Mouse (Mus musculus): ENCODE data around the gene Tnfsf9. TPM values are rescaled to one million over a fixed set of nuclear protein-coding genes. Genes with fewer than 3 reads are reported as not detected.
"Not testable (repeated sequence)": the region's sequence is repeated elsewhere in the genome, so short reads cannot be mapped to it uniquely, and the experiment has no call there.

Gene Tnfsf9
- total and polyA plus RNA-seq, 2 experiments from 2014 or later: 4.7 to 8.1 TPM

DNA sequence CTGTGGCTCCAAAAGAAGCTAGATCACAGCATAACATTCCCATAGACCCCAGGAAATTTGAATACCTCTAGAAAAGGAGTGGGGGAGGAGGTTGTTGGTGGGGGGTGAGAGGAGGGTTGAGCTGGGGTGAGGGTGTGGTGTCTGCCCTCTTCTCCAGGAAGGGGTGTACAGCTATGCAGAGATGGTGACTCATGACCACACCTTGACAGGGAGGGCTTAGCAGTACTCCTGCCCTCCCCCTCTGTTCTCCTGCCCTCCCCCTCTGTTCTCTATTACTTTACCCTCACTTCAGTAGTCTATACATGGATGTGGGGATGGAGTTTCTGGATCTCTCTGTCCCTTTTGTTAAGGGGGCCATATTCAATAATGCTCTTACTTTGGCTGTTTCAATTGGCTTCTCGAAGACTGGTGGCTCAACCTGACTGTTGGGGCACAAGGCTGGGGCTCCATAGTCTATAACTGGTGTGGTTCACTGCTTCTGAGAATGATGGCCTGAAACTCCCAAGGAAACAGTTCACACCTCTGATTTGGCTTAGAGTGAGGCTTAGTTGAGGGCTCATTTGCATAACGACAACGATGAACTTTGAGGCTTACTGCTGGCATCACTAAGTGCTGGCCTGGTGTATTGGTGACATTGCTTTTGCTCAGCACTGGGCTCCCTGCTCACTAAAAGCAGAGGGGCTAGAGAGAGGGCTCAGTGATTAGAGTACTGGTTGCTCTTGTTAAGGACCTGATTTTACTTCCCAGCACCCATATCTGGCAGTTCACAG is 20.9 kb downstream of the Tnfsf9 start:
- TF ChIP-seq CTCF (IDR thresholded peaks at IDR 0.05; ENCODE audit: low read depth): no peak
- Histone ChIP-seq H3K4me3 (ENCODE audit: low read length) (no peak overlapping the region), H3K9ac (replicated peaks; ENCODE audit: low read length) (no peak overlapping the region), H3K27me3 (ENCODE audit: insufficient read depth, low read length) (no peaks in the 10 kb centered on the region), H3K4me2 (ENCODE audit: low read depth, low read length) (no peak overlapping the region), H3K4me1 (ENCODE audit: insufficient read depth, low read length) (no peaks in the 10 kb centered on the region), H3K9me3 (ENCODE audit: low read length) (no peaks in the 10 kb centered on the region), H3K36me3 (ENCODE audit: insufficient read depth, low read length) (no peaks in the 10 kb centered on the region), H3K27ac (no peak overlapping the region)
- ATAC-seq (no peak), DNase-seq (ENCODE audit: low spot score) (no peak)
- WGBS: 66% methylated on average over 3 of the region's 3 CpGs

DNA sequence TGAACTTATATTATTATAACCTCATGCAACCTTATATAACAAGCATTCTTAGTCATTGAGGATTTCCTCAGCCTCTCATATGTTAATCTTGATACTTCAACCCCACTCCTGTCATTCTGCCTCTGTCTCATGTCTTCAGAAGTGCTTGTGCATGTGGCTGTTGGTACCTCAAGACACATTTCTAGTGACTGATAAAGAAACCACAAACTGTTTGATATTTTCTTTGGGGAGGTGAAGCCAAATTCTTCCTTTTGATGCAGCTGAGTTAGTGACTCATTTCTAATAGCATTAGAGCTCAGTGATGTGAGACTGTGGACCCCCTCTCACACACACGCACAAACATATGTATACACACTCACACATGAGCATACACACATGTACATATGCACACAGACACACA is 26.7 kb downstream of the Tnfsf9 start:
- H3K9ac ChIP-seq (replicated peaks; ENCODE audit: low read length): no peak overlapping the region
- no peaks in the 10 kb centered on the region for H3K9me3 ChIP-seq (ENCODE audit: low read length)
- H3K4me3 ChIP-seq (ENCODE audit: low read length): no peak overlapping the region
- TF ChIP-seq CTCF (IDR thresholded peaks at IDR 0.05; ENCODE audit: low read depth): no peak
- H3K27ac ChIP-seq: no peak overlapping the region
- 93% methylated on average over 1 of the region's 1 CpGs for WGBS
- H3K4me1 ChIP-seq (ENCODE audit: insufficient read depth, low read length): no peaks in the 10 kb centered on the region
- no peak overlapping the region for H3K4me2 ChIP-seq (ENCODE audit: low read depth, low read length)
- H3K27me3 ChIP-seq (ENCODE audit: insufficient read depth, low read length): no peaks in the 10 kb centered on the region
- no peaks in the 10 kb centered on the region for H3K36me3 ChIP-seq (ENCODE audit: insufficient read depth, low read length)
- no peak for ATAC-seq
- no peak for DNase-seq (ENCODE audit: low spot score)

DNA sequence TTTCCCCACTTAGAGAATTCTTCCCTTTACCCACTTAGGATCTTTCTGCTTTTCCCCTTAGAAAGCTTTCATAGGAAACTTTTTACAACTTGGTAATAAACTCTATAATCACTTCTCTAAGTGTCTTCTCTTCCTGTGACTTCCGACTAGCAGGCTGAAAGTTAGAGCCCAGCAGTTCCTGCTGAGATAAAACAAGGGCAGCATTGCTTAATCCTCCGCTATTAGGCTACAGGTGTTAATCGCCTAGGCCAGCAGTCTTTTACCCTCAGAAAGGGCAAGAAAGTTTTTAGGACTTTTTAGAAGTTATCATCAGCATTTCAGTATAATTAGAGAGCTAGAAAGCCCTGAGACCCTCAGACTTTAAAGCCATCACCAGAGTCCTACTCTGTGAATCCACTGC is 28.9 kb downstream of the Tnfsf9 start:
- H3K4me3 ChIP-seq (ENCODE audit: low read length); DNase-seq (ENCODE audit: low spot score); H3K27ac ChIP-seq; H3K36me3 ChIP-seq (ENCODE audit: insufficient read depth, low read length); ATAC-seq; H3K4me1 ChIP-seq (ENCODE audit: insufficient read depth, low read length); H3K9me3 ChIP-seq (ENCODE audit: low read length); H3K4me2 ChIP-seq (ENCODE audit: low read depth, low read length); H3K9ac ChIP-seq (replicated peaks; ENCODE audit: low read length); H3K27me3 ChIP-seq (ENCODE audit: insufficient read depth, low read length): not testable (repeated sequence)
- WGBS: 21% methylated on average over 3 of the region's 3 CpGs

DNA sequence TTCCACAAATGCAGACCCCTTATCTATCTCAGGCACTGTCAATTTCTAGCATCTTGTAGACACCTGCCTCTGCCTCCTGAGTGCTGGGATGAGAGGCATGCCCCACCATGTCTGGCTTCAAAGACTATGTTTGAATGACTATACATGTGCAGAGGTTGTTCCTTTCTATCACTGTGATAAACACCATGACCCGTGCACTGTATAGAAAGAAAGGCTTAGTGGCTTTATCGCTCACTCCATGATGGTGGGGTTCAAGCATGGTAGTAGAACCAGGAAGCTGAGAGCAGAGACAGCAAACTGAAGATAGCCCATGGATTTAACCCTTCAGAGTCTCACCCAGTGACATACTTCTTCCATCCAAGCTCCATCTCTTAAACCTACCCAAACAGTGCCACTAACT is 29.6 kb downstream of the Tnfsf9 start:
- no peaks in the 10 kb centered on the region for H3K36me3 ChIP-seq (ENCODE audit: insufficient read depth, low read length)
- H3K4me1 ChIP-seq (ENCODE audit: insufficient read depth, low read length): no peaks in the 10 kb centered on the region
- ATAC-seq: no peak
- H3K4me2 ChIP-seq (ENCODE audit: low read depth, low read length): no peak overlapping the region
- DNase-seq (ENCODE audit: low spot score): no peak
- H3K27ac ChIP-seq: no peak overlapping the region
- no peak for TF ChIP-seq CTCF (IDR thresholded peaks at IDR 0.05; ENCODE audit: low read depth)
- no peaks in the 10 kb centered on the region for H3K9me3 ChIP-seq (ENCODE audit: low read length)
- H3K27me3 ChIP-seq (ENCODE audit: insufficient read depth, low read length): no peaks in the 10 kb centered on the region
- no peak overlapping the region for H3K4me3 ChIP-seq (ENCODE audit: low read length)
- no peak overlapping the region for H3K9ac ChIP-seq (replicated peaks; ENCODE audit: low read length)
- 88% methylated on average over 2 of the region's 2 CpGs for WGBS

DNA sequence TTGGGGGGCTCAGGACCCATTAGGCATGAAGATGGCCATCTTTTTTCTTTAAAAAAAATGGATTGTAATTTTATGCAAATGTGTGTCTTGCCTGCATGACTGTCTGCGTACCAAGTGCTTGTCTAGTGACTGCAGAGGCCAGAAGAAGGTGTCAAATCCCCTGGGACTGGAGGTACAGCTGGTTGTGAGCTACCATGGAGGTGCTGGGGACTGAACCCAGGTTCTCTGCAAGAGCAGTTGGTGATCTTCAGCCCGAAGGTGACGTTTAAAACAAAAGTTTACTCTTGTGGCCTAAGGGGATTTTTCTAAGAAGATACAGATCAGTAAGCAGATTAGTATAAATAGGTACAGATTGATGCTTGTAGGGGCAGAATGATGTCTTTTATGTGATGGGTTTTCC is 30.5 kb downstream of the Tnfsf9 start:
- H3K4me1 ChIP-seq (ENCODE audit: insufficient read depth, low read length): no peaks in the 10 kb centered on the region
- 85% methylated on average over 3 of the region's 3 CpGs for WGBS
- H3K27me3 ChIP-seq (ENCODE audit: insufficient read depth, low read length): no peaks in the 10 kb centered on the region
- H3K9me3 ChIP-seq (ENCODE audit: low read length): no peaks in the 10 kb centered on the region
- no peak overlapping the region for H3K27ac ChIP-seq
- no peak for TF ChIP-seq CTCF (IDR thresholded peaks at IDR 0.05; ENCODE audit: low read depth)
- no peak overlapping the region for H3K9ac ChIP-seq (replicated peaks; ENCODE audit: low read length)
- DNase-seq (ENCODE audit: low spot score) (no peak), ATAC-seq (no peak)
- no peak overlapping the region for H3K4me3 ChIP-seq (ENCODE audit: low read length)
- no peaks in the 10 kb centered on the region for H3K36me3 ChIP-seq (ENCODE audit: insufficient read depth, low read length)
- H3K4me2 ChIP-seq (ENCODE audit: low read depth, low read length): no peak overlapping the region

DNA sequence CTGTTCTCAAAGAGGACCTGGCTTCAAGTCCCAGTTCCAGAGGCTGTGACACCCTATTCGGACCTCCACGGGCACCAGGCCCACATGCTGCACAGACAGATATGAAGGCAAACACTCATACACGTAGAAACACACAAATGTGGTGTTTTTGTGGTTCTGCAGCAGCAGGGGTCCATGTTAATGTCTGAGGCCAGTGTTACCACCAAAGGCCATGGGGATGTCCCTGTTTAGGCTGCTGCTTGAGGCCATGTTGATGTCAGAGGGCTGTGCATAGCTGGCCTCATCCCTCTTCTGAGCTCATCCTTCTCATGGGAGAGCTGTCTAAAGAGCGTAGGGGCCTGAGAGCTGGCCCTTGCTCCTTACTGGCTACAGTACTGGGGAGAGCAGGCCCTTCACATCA is 33.6 kb downstream of the Tnfsf9 start:
- ATAC-seq (no peak), DNase-seq (ENCODE audit: low spot score) (no peak)
- Histone ChIP-seq H3K36me3 (ENCODE audit: insufficient read depth, low read length) (no peaks in the 10 kb centered on the region), H3K27me3 (ENCODE audit: insufficient read depth, low read length) (no peaks in the 10 kb centered on the region), H3K4me1 (ENCODE audit: insufficient read depth, low read length) (no peaks in the 10 kb centered on the region), H3K27ac (no peak overlapping the region), H3K9me3 (ENCODE audit: low read length) (no peaks in the 10 kb centered on the region), H3K4me2 (ENCODE audit: low read depth, low read length) (no peak overlapping the region), H3K9ac (replicated peaks; ENCODE audit: low read length) (no peak overlapping the region), H3K4me3 (ENCODE audit: low read length) (no peak overlapping the region)
- no peak for TF ChIP-seq CTCF (IDR thresholded peaks at IDR 0.05; ENCODE audit: low read depth)
- WGBS: 88% methylated on average over 4 of the region's 4 CpGs

DNA sequence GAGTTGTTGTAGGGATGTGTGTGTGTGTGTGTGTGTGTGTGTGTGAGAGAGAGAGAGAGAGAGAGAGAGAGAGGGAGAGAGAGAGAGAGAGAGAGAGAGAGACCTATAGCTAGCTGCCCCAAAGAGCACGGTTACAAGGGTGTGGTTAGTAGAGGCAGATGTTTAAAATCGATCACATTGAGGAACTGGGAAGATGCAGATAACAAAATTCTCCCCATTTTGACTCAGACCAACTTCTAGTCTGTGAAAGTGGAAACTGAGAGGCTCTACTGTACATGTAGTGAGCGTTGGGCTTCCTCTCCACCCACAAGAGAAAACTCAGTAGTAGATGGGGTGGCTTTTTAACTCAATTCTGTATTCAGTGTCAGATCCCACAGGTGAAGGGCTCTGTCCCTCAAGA is 34.6 kb downstream of the Tnfsf9 start:
- Histone ChIP-seq H3K36me3 (ENCODE audit: insufficient read depth, low read length) (no peaks in the 10 kb centered on the region), H3K4me1 (ENCODE audit: insufficient read depth, low read length) (no peaks in the 10 kb centered on the region), H3K4me3 (ENCODE audit: low read length) (no peak overlapping the region), H3K9ac (replicated peaks; ENCODE audit: low read length) (no peak overlapping the region), H3K27ac (no peak overlapping the region), H3K4me2 (ENCODE audit: low read depth, low read length) (no peak overlapping the region), H3K9me3 (ENCODE audit: low read length) (no peaks in the 10 kb centered on the region), H3K27me3 (ENCODE audit: insufficient read depth, low read length) (no peaks in the 10 kb centered on the region)
- TF ChIP-seq CTCF (IDR thresholded peaks at IDR 0.05; ENCODE audit: low read depth): no peak
- WGBS: 92% methylated on average over 3 of the region's 3 CpGs
- ATAC-seq (no peak), DNase-seq (ENCODE audit: low spot score) (no peak)
